Mouse (Mus musculus) neural tube, embryonic 10.5 days (tissue): Measurements from ENCODE around the gene Nsun5.
A peak's percentile ranks its signal among the peaks of the same experiment; 100 is the strongest.
"Not testable (repeated sequence)": the region's sequence is repeated elsewhere in the genome, so short reads cannot be mapped to it uniquely, and the experiment has no call there.

Experiments used
- DNase-seq: peaks from one replicate; pipeline ENCODE4 v3.0.0-alpha.2; 2017; ENCODE audit warnings: low spot score; ENCODE audit errors: extremely low spot score

Nsun5 gene

DNA sequence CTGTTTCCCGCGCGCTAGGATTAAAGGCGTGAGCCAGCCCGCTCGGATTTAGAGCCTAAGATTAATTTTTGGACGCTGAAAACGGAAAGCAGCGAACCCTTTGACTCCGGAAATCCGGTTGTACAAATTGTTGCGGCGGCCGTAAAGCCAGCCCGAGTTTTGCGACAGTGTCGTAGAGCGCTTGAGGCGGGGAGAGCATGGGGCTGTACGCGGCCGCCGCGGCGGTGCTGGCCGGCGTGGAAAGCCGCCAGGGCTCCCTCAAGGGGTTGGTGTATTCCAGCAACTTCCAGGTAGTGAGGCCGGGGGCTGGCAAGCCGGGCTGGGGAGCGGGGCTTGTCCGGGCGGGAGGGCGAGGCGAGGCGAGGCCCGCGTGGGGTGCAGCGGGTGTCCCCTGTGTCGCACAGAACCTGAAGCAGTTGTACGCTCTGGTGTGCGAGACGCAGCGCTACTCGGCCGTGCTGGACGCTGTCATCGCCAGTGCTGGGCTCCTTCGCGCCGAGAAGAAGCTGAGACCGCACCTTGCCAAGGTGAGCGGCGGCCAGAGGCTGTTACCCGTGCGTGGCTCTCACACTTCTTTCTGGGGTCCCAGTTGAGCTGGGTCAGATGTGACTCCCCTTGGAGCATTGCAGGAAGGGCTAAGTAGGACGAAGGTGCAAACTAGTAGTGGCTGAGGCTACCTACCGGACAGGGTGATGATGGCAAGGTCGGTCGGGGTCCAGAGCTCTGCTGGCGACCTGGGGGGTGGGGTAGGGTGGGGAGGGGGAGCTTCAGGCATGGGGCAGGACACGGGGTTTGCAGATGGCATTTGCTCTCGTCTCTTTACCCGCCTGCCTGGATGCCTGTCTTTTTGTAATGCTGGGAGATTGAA, at the start of gene Nsun5:
Gene Nsun5 (plus strand): TSS at position 167 of the 868 bp plus-strand sequence.
- DNase-seq = peak; percentile 97

DNA sequence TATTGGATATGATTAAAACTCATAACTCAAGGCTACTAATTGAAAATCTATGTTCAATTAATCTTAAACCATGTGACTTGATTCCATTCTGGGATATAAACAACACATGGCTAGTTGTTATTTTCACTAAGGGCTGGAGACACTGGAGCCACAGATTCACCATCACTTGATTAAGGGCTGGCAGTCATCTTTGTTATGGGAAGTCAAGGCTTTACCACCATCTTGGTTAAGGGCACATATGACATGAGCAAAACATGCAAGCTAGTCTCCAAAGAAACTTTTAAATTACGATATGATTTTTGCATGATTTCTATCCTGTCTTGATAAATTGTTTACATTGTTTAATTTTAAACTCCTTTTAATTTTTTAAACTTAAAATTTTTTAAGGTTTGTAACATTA, 47.6 kb upstream of the Nsun5 start:
- DNase-seq = no peak

DNA sequence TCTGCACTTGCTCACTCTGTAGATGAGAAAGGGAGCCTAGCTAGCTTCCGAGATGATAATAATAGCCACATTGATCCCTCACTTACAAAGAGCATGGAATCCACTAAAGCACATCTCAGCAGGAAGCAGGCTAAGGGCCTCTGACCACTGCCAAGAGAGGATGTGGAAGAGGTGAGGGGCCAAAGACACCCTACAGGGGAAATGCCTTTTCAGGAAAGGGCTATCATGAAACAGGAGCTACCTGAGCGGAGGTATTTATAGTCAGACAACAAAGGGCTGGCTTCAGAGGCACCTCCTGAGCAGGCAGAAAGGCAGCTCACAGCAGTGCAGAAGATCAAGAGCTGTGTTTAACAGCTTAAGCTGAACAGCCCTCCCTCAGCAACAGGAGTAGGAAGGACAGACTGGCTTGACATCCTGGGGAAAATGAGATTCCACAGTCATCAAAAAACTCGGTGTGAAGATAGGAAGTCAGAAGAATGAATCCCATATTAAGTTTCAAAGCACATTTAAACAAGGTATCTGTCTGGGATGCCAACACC, 43.6 kb upstream of the Nsun5 start:
- DNase-seq = no peak

DNA sequence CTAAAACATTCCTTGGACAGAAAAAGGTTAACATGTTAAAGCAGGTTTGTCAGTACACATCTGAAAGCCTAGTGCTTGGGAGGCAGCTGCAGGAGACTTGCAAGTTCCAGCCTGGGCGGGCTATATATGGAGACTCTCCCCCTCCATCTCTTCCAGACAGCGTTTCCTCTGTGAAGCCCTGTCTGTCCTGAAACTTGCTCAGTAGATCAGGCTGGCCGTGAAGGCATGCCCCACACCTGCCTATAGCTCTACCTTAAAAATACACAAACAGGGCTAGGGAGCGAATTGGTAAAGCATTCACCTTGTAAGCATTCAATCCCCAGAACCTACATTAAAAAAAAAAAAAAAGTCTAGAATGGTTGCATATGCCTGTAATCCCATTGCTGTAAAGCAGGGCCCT, 40.3 kb upstream of the Nsun5 start:
- DNase-seq = no peak

DNA sequence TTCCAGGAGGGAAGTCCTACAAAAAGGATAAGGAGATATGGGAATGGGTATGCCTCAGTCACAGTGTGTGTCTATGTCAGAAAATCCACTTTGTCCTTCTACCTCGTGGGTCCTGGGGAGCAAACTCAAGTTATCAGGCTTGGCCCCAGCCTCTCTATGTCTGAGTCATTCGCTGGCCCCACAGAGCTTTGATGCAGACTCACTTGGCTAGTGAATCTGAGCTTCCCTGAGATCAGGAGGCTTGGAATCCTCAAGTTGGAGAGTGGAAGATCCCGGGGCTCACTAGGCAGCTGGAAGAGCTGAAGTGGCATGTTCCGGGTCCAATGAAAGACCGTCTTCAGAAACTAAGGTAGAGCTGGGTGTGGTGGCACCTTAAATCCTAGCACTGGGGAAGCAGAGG, 39.6 kb upstream of the Nsun5 start:
- DNase-seq = no peak

DNA sequence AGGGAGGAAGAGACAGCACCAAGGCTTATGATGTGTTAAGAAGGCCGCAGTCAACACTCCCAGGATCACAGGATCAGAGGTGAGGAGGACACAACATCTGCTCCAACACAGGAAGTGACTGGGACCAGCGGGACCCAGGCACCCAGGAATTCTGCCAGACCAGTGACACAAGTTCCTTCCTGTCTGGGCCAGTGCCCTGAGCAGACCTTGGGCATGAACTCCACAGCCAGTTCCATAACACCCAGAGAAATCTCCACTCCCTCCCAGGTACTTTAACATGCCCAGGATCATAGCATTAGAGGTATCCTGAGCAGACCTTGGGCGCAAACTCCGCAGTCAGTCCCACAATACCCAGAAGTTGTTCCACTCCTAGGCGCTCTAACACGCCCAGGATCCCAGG, 38.6 kb upstream of the Nsun5 start:
- DNase-seq = no peak

DNA sequence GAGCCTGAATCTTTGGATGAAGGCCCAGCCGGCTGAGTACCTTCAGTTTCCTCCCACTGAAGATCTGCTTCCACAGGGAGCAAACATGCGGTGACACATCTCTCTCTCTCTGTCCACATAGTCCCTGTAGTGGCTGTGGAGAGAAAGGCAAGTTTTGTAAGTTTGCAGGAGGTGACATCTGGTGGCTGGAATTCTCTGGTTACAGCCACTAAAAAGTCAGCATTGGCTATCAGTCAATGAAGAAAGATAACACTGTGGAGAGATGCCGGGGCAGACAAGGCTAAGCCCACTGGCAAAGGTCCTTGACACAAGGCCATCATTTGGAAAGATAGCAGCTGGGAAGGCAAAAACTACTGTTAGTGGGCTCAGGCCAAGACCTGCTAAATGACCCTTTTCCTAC, 32.2 kb upstream of the Nsun5 start:
- DNase-seq = no peak

DNA sequence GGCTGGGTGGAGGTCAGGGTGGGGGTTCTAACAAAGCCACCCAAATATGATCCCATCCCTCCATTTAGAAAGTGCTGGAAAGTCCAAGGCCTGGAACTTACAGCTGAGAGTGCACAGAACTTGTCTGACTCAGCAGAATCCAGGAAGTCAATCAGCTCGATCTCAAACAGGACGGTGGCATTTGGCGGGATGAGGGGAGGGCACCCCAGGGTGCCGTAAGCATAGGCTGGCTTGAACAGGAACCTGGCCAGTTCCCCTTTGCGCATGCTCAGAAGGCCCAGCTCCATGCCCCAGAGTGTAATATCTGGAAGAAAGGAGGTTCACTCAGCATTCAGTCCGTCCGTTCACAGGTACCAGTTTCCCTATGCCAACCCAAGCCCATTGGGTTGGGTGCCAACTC, 23.8 kb upstream of the Nsun5 start:
- no peak for DNase-seq

DNA sequence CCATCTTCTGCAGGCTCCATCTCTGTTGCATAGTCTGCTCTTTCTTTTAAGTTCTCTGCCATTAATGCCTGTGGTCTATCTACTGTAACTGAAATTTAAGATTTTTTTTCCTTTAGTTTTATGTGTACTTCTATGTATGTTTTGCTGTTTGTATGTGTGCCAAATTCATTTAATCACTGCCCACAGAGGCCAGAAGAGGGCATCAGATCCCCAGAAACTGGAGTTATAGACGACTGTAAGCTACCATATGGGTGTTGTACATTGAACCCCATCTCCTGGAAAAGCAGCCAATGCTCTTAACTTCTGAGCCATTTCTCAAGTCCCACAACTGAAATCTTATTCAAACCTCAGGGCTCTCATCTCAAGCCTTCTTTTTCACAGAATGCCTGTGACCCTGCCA, 23.3 kb upstream of the Nsun5 start:
- no peak for DNase-seq

DNA sequence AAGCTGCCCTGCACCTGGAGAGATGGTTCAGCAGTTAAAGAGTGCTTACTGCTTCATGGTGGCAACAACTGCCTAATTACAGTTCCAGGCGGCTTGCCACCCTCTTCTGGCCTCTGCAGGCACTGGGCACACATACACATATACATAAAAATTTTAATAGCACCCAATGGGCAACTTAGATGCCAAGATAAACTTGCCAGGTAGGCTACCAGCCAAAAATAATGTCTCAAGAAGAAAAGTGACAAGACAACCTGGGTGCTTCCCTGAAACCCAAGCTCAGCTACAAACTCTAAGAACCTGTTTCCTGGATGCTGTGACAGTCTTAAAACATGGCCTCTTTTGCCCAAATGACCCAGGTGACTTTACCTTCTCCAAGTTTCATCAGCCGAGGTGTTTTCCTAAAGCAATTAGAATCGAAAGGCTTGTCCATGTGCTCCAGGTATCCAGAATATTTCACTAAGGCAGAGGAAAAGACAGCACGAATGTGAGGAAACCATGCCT, 22.2 kb upstream of the Nsun5 start:
- DNase-seq = no peak

DNA sequence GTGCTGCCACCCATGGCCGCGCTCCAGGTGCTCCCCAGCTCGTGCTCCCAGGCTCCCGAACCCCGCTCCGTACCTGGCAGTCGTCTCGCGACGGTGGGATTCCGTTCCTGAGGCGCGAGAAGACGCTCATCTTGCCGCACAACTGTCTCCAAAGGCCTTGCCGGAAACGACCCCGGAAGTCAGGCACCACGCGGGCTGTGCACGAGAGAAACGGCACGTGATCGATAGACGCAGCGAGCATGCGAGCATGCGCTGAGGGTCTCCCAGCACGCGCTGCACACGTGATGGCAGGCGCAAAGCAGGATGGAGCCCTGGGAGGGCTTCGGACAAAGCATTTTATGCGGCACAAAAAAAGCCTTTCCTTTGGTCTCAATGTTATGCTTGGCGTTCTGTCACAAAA, 19.9 kb upstream of the Nsun5 start, which contains the start of gene Fkbp6:
Gene Fkbp6 (minus strand): TSS at position 183 of the 400 bp plus-strand sequence.
- no peak for DNase-seq

DNA sequence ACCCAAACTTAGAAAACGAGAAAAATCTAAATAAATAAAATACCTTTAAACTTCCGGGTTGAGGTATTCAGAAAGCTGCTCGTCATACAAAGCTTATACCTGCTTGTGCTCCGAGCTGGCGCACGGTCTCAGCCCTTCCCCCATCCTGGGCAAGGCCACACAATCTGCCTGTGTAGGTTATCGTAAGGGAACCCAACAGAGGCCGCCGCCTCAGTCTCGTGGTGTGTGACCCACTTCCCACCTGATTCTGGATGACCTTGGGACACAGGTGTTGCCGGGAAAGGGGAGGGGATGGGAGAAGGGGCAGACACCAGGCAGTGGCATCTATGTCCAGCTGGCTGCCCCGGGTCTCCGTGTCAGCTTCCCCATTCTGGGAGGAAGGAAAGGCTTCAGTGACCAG, 18.1 kb upstream of the Nsun5 start:
- no peak for DNase-seq

DNA sequence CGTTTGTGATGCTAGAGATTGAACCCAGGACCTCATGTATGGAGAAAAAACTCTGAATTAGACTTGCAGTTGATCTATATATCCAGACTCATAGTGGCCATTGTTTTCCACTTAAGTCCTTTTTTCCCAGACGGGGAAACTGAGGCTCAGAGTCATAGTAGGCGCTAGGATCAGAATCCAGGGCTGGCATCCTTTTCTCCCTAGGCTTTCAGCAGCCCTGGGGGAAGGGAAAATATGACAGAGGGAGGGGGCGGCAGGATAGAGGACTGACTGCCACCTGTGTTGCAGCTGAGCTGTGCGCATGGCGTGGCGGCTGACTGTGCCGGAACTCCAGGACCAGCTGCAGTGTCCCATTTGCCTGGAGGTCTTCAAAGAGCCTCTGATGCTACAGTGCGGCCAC, 16.8 kb upstream of the Nsun5 start, which contains the start of gene Trim50:
Gene Trim50 (plus strand): TSS at position 301 of the 400 bp plus-strand sequence.
- no peak for DNase-seq

DNA sequence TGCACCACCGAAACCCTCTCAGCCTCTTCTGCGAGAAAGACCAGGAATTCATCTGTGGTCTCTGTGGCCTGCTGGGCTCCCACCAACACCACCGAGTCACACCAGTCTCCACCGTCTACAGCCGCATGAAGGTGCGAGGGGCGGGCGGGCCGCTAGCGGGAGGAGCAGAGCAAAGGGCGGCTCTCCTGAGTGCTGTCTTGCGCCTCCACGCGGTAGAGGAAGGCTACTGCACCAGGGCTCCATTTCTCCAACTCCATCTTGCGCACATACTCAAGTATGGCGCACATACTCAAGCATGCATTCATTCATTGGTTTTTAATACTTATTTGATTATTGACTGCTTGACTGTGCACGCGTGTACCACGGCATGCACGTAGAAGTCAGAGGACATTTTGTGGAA, 16.2 kb upstream of the Nsun5 start:
- DNase-seq = no peak

DNA sequence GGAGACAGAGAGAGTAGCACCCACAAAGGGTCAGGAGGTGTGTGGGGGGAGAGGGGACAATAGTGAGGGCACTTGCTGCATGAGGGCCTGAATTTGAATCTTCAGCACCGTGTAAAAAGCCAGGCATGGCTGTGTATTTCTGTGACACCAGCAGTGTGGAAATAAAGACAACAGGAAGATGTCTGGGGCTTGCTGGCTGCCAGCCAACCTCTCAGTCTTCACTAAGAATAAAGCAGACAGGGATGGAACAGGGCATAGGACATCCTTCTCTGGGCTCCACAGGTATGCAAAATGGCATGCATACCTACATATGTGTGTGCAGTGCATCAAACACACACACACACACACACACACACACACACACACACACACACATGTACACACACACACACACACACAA, 13.7 kb upstream of the Nsun5 start:
- no peak for DNase-seq

DNA sequence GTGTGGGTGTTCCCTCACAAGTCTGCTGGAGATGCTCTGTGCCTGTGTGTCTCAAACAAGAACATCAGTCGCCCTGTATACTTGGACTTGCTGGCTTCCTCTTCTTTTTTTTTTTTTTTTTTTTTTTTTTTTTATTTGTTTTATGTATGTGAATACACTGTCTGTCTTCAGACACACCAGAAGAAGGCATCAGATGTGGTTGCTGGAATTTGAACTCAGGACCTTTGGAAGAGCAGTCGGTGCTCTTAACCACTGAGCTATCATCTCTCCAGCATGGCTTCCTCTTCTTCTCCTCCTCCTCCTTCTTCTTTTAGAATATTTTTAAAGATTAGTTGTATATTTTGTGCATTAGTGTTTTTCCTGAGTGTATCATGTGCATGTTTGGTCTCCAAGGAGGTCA, 12.2 kb upstream of the Nsun5 start:
- DNase-seq = no peak

DNA sequence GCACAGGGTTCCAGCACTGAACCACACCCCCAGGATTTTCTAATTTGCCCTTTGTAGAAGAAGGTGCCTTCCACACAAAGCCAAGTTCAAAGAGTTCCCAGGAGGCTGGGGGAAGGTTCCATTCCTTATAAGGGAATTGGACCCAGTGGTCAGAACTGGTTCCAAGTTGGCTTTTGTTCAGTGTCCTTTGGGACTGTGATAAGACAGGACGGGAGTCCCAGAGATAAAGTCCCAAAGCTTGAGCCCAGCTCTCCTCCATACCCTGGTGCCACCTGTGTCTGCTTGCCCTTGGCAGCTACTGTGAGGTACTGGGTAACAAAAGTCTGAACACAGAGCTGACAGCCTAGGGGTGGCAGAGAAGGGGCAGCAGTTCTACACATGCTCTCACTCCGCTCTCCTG, 10.0 kb upstream of the Nsun5 start:
- DNase-seq = no peak

DNA sequence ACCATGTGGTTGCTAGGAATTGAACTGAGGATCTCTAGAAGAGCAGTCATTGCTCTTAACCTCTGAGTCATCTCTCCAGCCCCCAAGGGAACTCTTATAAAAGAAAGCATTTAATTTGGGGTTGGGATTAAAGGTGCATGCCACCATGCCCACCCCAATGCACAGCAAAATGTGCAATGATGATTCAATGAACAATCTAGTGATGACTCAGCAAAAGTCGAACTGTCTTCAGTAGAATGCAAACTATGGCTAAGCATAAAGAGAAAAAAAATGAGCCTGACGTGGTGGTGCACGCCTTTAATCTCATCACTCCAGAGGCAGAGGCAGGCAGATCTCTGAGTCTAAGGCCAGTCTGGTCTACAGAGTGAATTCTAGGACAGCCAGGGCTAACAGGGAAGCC, 7.2 kb upstream of the Nsun5 start:
- no peak for DNase-seq

DNA sequence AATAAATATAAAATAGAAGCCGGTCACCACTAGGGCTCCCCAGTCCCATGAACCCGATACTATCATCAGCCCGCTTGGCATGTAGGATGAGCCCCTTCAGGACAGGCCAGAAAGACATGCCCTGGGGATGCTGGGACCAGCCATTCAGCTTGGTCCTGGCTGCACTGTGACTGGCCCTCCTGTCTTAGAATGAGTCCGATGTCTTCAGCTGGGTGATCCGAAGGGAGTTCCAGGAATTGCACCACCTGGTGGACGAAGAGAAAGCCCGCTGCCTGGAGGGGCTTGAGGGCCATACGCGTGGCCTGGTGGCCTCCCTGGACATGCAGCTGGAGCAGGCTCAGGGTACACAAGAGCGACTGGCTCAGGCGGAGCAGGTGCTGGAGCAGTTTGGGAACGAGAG, 6.2 kb upstream of the Nsun5 start:
- peak; percentile 50 for DNase-seq

DNA sequence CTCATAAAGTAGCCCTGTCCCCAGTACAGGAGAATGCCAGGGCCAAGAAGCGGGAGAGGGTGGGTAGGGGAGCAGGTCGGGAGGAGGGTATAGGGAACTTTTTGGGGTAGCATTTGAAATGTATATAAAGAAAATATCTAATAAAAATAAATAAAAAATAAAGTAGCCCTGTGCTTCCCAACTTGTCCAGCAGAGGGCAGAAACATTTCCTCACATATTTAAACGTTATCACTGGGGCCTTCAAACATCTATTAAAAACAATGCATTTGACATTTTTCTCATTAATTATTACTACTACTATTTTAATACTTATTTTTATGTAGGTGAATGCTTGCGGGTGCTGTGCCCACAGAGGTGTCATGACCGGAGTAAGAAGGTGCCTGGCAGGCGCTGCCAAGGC, 1.9 kb upstream of the Nsun5 start:
- DNase-seq = no peak

DNA sequence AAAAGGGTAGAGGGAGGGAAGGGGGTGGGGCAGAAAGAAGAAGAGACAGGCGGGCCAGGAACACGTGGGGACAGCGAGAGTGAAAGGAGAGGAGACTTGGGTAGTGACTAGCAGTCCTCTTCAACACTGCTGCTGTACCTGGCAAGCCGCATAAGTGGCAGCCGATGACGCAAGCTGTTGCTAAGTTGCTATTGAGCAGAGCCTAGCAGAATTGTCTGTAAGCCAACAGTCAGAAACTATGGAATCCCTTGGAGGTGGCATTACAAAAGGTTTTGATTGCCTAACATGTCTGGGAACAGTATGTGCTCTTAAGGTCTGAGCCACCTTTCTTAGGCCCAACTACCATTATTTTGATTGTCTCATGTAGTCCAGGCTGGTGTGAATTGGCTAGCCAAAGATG, 1.4 kb upstream of the Nsun5 start:
- no peak for DNase-seq

DNA sequence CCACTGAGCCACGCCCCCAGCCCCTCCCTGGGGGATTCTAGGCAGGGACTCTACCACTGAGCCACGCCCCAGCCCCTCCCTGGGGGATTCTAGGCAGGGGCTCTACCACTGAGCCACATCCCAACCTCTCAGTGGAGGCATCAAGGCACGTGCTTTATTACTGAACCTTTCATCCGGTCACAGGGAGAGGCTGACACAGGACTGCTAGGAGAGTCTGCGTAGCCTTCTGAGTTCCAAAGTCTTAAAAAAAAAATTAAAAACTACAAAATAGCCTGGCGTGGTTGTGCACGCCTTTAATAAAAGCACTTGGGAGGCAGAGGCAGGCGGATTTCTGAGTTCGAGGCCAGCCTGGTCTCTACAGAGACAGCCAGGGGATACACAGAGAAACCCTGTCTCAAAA, 557 bp upstream of the Nsun5 start:
- not testable (repeated sequence) for DNase-seq

DNA sequence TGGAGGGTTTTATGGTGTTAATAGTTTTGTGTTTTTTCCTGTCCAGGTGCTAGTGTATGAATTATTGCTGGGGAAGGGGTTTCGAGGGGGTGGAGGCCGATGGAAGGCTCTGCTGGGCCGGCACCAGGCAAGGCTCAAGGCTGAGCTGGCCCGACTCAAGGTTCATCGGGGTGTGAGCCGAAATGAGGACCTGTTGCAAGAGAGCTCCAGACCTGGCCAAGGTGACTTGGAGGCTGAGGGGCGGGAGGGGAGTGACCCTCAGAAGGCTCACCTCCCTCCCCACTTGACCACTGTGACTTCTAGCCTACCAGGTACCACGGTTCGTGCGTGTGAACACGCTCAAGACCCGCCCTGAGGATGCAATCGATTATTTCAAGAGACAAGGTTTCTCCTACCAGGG, 1.4 kb downstream of the Nsun5 start:
- no peak for DNase-seq
